In the genomic region with DNA sequence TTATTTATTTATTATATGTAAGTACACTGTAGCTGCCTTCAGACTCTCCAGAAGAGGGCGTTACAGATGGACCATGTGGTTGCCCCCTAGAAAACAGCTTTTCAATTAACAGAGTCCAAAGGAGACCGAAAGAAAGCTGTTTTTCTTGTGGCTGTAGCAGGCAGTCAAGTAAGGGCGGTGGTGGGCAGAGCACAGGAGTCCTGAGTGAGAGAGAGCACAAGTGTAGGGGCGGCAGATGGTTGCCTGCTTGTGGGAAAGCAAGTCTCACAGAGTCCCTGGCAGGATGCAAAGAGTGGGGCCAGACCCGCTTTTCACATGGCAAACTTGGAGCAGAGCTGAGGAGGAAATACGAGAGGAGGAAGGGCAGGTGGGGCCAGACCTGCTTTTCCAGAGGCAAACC, we compare ENCODE assay signal across 10 mouse cellular contexts. TPM values are rescaled to one million over a fixed set of nuclear protein-coding genes. Genes with fewer than 3 reads are reported as not detected.
DNase-seq lines count a peak whose midpoint lies in the region; ATAC-seq and TF ChIP-seq lines count a peak whose summit lies in the region.
"Had no signal": no experiment of that assay in that cellular context is flagged by ENCODE, and none has a peak within 500 bp of the region (broad histone marks: within the 10 kb centered on the region; RNA-seq: fewer than 3 reads in every experiment).

No protein-coding gene starts in this region.

- no peaks in the 10 kb centered on the region for H3K36me3 ChIP-seq in heart, postnatal 0 days (replicated peaks; ENCODE audit: control insufficient read depth, insufficient read depth, low read length)
- no peaks in the 10 kb centered on the region for H3K36me3 ChIP-seq in splenic B cell, adult 2 months (ENCODE audit: control insufficient read depth, insufficient read depth, low read length, poor library complexity, severe bottlenecking)
- no peaks in the 10 kb centered on the region for H3K36me3 ChIP-seq in liver, embryonic 12.5 days
- H3K36me3 ChIP-seq: heart, embryonic 13.5 days; liver, embryonic 13.5 days had no signal

- no peak for TF ChIP-seq POLR2A in brain, embryonic 14.5 days (IDR thresholded peaks at IDR 0.05; ENCODE audit: borderline replicate concordance, extremely low read depth, insufficient read depth, insufficient read length, poor library complexity, severe bottlenecking)

- H3K27me3 ChIP-seq in heart, postnatal 0 days (ENCODE audit: control insufficient read depth, insufficient read depth, low read length), result no peaks in the 10 kb centered on the region
- H3K27me3 ChIP-seq in splenic B cell, adult 2 months (ENCODE audit: control insufficient read depth, insufficient read depth, low read length, poor library complexity, severe bottlenecking), result no peaks in the 10 kb centered on the region
- no peaks in the 10 kb centered on the region for H3K27me3 ChIP-seq in liver, embryonic 12.5 days (replicated peaks)
- H3K27me3 ChIP-seq: CH12.LX; heart, embryonic 13.5 days; liver, embryonic 13.5 days had no signal

- H3K4me3 ChIP-seq in heart, postnatal 0 days (ENCODE audit: low read depth, low read length), result no peak overlapping the region
- no peak overlapping the region for H3K4me3 ChIP-seq in liver, embryonic 12.5 days
- H3K4me3 ChIP-seq: liver, embryonic 13.5 days had no signal

- 0 out of 2 replicates have a peak overlapping the region, but pooled peaks have one; percentile 6 for H3K4me2 ChIP-seq in heart, postnatal 0 days (ENCODE audit: low read depth, low read length)
- no peak overlapping the region for H3K4me2 ChIP-seq in liver, embryonic 12.5 days

- no peak for ATAC-seq in heart, postnatal 0 days (ENCODE audit: insufficient read depth, low read depth)
- no peak for ATAC-seq in liver, embryonic 12.5 days

- no peak for TF ChIP-seq EP300 in heart, postnatal 0 days (IDR thresholded peaks at IDR 0.05; ENCODE audit: low read depth)

- no peak for DNase-seq in heart, postnatal 0 days (ENCODE audit: low spot score)
- DNase-seq in heart, adult 9 months (ENCODE audit: low spot score in 2 of 2), result no peak
- DNase-seq in right cerebral cortex, adult 18-20 months, result peak; percentile 40
- DNase-seq in right cerebral cortex, postnatal 25 days, result no peak
- DNase-seq in brain, embryonic 14.5 days (ENCODE audit: low read depth), result peak; percentile 62
- DNase-seq in splenic B cell, adult 2 months (ENCODE audit: low read depth, low spot score), result peak; percentile 3
- DNase-seq: liver, embryonic 13.5 days had no signal

- H3K27ac ChIP-seq in heart, postnatal 0 days (ENCODE audit: low read depth), result no peak overlapping the region
- H3K27ac ChIP-seq in liver, embryonic 12.5 days, result no peak overlapping the region
- H3K27ac ChIP-seq: heart, embryonic 13.5 days; liver, embryonic 13.5 days had no signal

- H3K9ac ChIP-seq in heart, postnatal 0 days (replicated peaks; ENCODE audit: low read depth, low read length), result no peak overlapping the region
- no peak overlapping the region for H3K9ac ChIP-seq in liver, embryonic 12.5 days
- H3K9ac ChIP-seq: liver, embryonic 13.5 days had no signal

- WGBS in heart, postnatal 0 days, result 68% methylated on average over 6 of the region's 6 CpGs
- whole genome bisulfite sequencing in liver, embryonic 12.5 days (ENCODE audit: insufficient replicate concordance), result 59% methylated on average over 6 of the region's 6 CpGs

- no peaks in the 10 kb centered on the region for H3K4me1 ChIP-seq in heart, postnatal 0 days (ENCODE audit: control insufficient read depth, insufficient read depth)
- 0 out of 2 replicates have a peak, but pooled peaks cover 5% of the 10 kb centered on the region for H3K4me1 ChIP-seq in liver, embryonic 12.5 days
- H3K4me1 ChIP-seq: heart, embryonic 13.5 days had no signal

- H3K9me3 ChIP-seq in heart, postnatal 0 days (replicated peaks; ENCODE audit: control insufficient read depth, low read length), result no peaks in the 10 kb centered on the region
- no peaks in the 10 kb centered on the region for H3K9me3 ChIP-seq in liver, embryonic 12.5 days (replicated peaks)
- H3K9me3 ChIP-seq: heart, embryonic 13.5 days; liver, embryonic 13.5 days had no signal

- TF ChIP-seq CTCF in heart, postnatal 0 days (IDR thresholded peaks at IDR 0.05; ENCODE audit: low read depth), result no peak
- no peak for TF ChIP-seq CTCF in brain, embryonic 14.5 days (IDR thresholded peaks at IDR 0.05; ENCODE audit: borderline replicate concordance, extremely low read depth, insufficient read depth, insufficient read length)

RNA-seq across cellular contexts. Expression of a gene that starts 9.9 kb away (rescaled TPM):
- 16.3 and 25.1 TPM in 2 replicates for total RNA-seq in heart, postnatal 0 days (2014; rRNA removed; ENCODE audit: low replicate concordance)
- 5.9 and 6.7 TPM in 2 replicates for polyA plus RNA-seq in heart, postnatal 0 days (2015; fragmentation: Nextera tagmentation; extraction: Ambion mirVana)
- 29.6 and 34.2 TPM in 2 replicates for polyA plus RNA-seq in brain, embryonic 14.5 days (2012; rRNA removed)
- 18.5 and 20.1 TPM in 2 replicates for polyA plus RNA-seq in liver, embryonic 12.5 days (2016; fragmentation: Nextera tagmentation; extraction: Ambion mirVana)

RNA-seq across cellular contexts. Expression of a gene that starts 49.8 kb away (rescaled TPM):
- 23.8 and 27.6 TPM in 2 replicates for total RNA-seq in heart, postnatal 0 days (2014; rRNA removed; ENCODE audit: low replicate concordance)
- 67.6 and 75.7 TPM in 2 replicates for polyA plus RNA-seq in heart, postnatal 0 days (2015; fragmentation: Nextera tagmentation; extraction: Ambion mirVana)
- polyA plus RNA-seq in brain, embryonic 14.5 days (2012; rRNA removed), result 18.5 and 21.1 TPM in 2 replicates
- polyA plus RNA-seq in liver, embryonic 12.5 days (2016; fragmentation: Nextera tagmentation; extraction: Ambion mirVana), result 23.8 and 25.3 TPM in 2 replicates

Comparison
In these comparisons a context has a peak if more than half of its experiments do, and no peak if none do; other contexts are left out.
1. DNase-seq: peak in right cerebral cortex, adult 18-20 months (single experiment), brain, embryonic 14.5 days (single experiment) and splenic B cell, adult 2 months (single experiment); none in heart, postnatal 0 days (single experiment), heart, adult 9 months (0 of 2) and right cerebral cortex, postnatal 25 days (single experiment).